Mouse (Mus musculus) G1E (cell line): Measurements from ENCODE around the gene Mettl27.

Experiments
- CTCF ChIP-seq: IDR thresholded peaks from 2 replicates; pipeline ENCODE4 v1.5.1; 2012; ENCODE audit warnings: low read depth, low read length, inconsistent platforms, mixed read lengths
- GATA1 ChIP-seq: IDR thresholded peaks from 2 replicates; pipeline ENCODE4 v1.6.1; 2012; ENCODE audit warnings: borderline replicate concordance, low read length, inconsistent platforms, mixed read lengths
- GATA2 ChIP-seq: IDR thresholded peaks from 2 replicates; pipeline ENCODE4 v1.6.1; 2012; ENCODE audit warnings: low read depth, low read length, inconsistent platforms, borderline replicate concordance
- POLR2AphosphoS5 ChIP-seq: IDR thresholded peaks from 2 replicates; pipeline ENCODE4 v1.6.1; 2012; ENCODE audit warnings: low read depth, low read length, inconsistent platforms; ENCODE audit not compliant: insufficient replicate concordance

DNA sequence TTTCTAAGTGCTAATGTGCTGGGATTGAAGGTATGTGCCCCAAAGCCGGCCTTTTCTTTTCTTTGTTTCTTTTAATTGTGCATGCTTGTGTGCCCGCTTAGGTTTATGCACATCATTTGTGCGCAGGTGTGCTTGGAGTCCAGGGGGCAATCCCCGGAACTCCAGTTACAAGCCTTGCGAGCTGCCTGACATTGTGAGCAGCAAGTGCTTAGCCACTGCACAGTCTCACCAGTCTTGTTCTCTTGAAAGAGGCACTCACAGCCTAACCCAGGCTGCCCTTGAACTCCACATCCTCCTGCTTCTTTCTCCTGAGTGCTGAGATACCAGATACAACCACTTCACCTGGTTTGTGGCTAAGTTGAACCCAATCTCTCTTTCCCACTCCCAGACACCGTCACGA, 41.4 kb downstream of the Mettl27 start:
- TF ChIP-seq CTCF = no peak
- no peak for TF ChIP-seq GATA1
- TF ChIP-seq GATA2 = no peak
- TF ChIP-seq POLR2AphosphoS5 = no peak
